9 mouse cellular contexts compared by ENCODE assay signal in the genomic region with DNA sequence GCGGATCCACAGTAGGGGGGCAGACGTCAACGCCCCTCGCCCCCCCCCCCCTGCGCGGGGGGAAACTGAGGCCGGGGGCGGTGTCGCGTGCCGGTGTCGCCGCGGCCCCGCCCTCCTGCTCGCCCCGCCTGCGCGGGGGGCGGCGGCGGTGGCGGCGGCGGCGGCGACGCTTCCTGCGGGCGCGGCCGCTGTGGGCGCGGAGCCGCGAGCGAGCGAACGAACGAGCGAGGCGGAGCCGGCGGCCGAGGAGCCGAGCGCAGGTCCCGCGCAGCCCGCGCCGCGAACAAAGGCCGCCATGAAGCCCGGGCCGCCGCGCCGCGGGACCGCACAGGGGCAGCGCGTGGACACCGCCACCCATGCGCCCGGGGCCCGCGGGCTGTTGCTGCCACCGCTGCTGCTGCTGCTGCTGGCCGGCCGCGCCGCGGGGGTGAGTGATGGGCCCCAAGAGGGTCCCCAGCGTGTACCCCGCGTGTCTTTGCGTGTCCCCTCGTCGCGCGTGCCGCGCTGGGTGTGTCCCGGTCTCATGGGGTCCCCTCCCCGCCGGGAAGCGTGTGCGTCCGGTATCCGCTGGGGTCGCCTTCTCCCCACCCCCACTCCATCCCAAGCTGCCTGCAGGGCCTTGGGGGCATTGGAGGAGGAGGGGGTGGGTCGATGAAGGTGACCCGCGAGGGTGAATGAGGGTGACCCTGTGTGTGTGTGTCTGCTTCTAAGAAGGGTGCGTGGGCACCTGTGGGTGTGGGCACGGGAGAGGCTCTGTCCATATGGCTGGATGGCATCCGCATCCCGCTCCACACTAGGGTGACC. TPM values are rescaled to one million over a fixed set of nuclear protein-coding genes. Genes with fewer than 3 reads are reported as not detected.
A peak's percentile ranks its signal among the peaks of the same experiment; 100 is the strongest.
DNase-seq lines count a peak whose midpoint lies in the region; ATAC-seq lines count a peak whose summit lies in the region.
"Had no signal": no experiment of that assay in that cellular context is flagged by ENCODE, and none has a peak within 500 bp of the region (broad histone marks: within the 10 kb centered on the region; RNA-seq: fewer than 3 reads in every experiment).

A gene (plus strand): TSS at position 162 of the 804 bp plus-strand sequence.

- peaks cover 48% of the 10 kb centered on the region for H3K4me1 ChIP-seq in heart, embryonic 13.5 days
- peaks cover 34% of the 10 kb centered on the region for H3K4me1 ChIP-seq in midbrain, embryonic 12.5 days

- H3K4me2 ChIP-seq in heart, embryonic 13.5 days: peak within 1 kb of the TSS; percentile 82
- peak within 1 kb of the TSS; percentile 96 for H3K4me2 ChIP-seq in midbrain, embryonic 12.5 days (replicated peaks)

- no peaks in the 10 kb centered on the region for H3K36me3 ChIP-seq in heart, embryonic 13.5 days
- no peaks in the 10 kb centered on the region for H3K36me3 ChIP-seq in midbrain, embryonic 12.5 days
- H3K36me3 ChIP-seq: G1E had no signal

- peak; percentile 25; the same call in 1 of the 2 replicates for ATAC-seq in frontal cortex, adult (ENCODE audit: low TSS enrichment)
- no peak for ATAC-seq in heart, embryonic 13.5 days (ENCODE audit: extremely low read depth, insufficient number of reproducible peaks, low FRiP score, low TSS enrichment)
- peak; percentile 61 for ATAC-seq in midbrain, embryonic 12.5 days (ENCODE audit: low FRiP score, low read depth)

- H3K9me3 ChIP-seq in heart, embryonic 13.5 days: no peaks in the 10 kb centered on the region
- H3K9me3 ChIP-seq in midbrain, embryonic 12.5 days: no peaks in the 10 kb centered on the region

- WGBS in heart, embryonic 13.5 days: 3% methylated on average over 60 of the region's 99 CpGs
- WGBS in midbrain, embryonic 12.5 days: 2% methylated on average over 49 of the region's 99 CpGs

- peak within 1 kb of the TSS; percentile 83 for H3K4me3 ChIP-seq in heart, embryonic 13.5 days
- peak within 1 kb of the TSS; percentile 89 for H3K4me3 ChIP-seq in midbrain, embryonic 12.5 days

- DNase-seq in frontal cortex, postnatal 25 days (ENCODE audit: low spot score in 2 of 2): no peak
- DNase-seq in CD4-positive, CD25-positive, alpha-beta regulatory T cell, adult 2 months (ENCODE audit: low read depth, low spot score): peak; percentile 77
- peak; percentile 63 to 76 for DNase-seq in cerebellum, postnatal 25 days
- DNase-seq in layer of hippocampus, postnatal 25 days (ENCODE audit: extremely low spot score in 1 of 2, low spot score in 1 of 2): no peak
- DNase-seq in thymus, postnatal 36 days: peak; percentile 25 to 49

- H3K9ac ChIP-seq in heart, embryonic 13.5 days: peak within 1 kb of the TSS; percentile 96
- peak within 1 kb of the TSS; percentile 96 for H3K9ac ChIP-seq in midbrain, embryonic 12.5 days (replicated peaks)

- H3K27ac ChIP-seq in heart, embryonic 13.5 days (replicated peaks): 0 out of 2 replicates have a peak within 1 kb of the TSS, but pooled peaks have one; percentile 24
- peak within 1 kb of the TSS; percentile 82 for H3K27ac ChIP-seq in midbrain, embryonic 12.5 days (replicated peaks)

- peaks cover 11% of the 10 kb centered on the region for H3K27me3 ChIP-seq in heart, embryonic 13.5 days (replicated peaks)
- peaks cover 43% of the 10 kb centered on the region for H3K27me3 ChIP-seq in midbrain, embryonic 12.5 days

RNA-seq across cellular contexts. Expression of the gene that starts here (rescaled TPM):
- polyA plus RNA-seq in heart, embryonic 13.5 days (2015; fragmentation: Nextera tagmentation; extraction: Ambion mirVana): 21.7 and 23.9 TPM in 2 replicates
- 100 to 1,000 TPM; 146 to 151 TPM for total RNA-seq in layer of hippocampus, postnatal 25 days (2021)
- polyA plus RNA-seq in midbrain, embryonic 12.5 days (2016; fragmentation: Nextera tagmentation; extraction: Ambion mirVana): 46.5 and 52.1 TPM in 2 replicates

Comparison
In these comparisons a context has a peak if more than half of its experiments do, and no peak if none do; other contexts are left out.
1. DNase-seq: peak in CD4-positive, CD25-positive, alpha-beta regulatory T cell, adult 2 months (single experiment), cerebellum, postnatal 25 days (2 of 2) and thymus, postnatal 36 days (2 of 2); none in frontal cortex, postnatal 25 days (0 of 2) and layer of hippocampus, postnatal 25 days (0 of 2).